Mouse (Mus musculus) embryonic facial prominence, embryonic 15.5 days (tissue): ENCODE measurements around the gene Zeb2. TPM values are rescaled to one million over a fixed set of nuclear protein-coding genes. Genes with fewer than 3 reads are reported as not detected.

ENCODE experiments used
- ATAC-seq: fragments of 200-750 bp; cut with Nextera tagmentation; 2 replicates; pipeline ENCODE4 v1.8.0; 2017; ENCODE audit warnings: low read depth, moderate TSS enrichment; ENCODE audit not compliant: insufficient number of reproducible peaks, low FRiP score, low TSS enrichment
- H3K27ac ChIP-seq: fragments of 300-500 bp; sonication (generic); replicated peaks from 2 replicates; pipeline ENCODE4 v1.5.1; 2015; ENCODE audit warnings: mild to moderate bottlenecking, inconsistent platforms
- H3K27me3 ChIP-seq: fragments of 300-500 bp; sonication (generic); 2 replicates; pipeline ENCODE4 v1.6.1; 2015; ENCODE audit warnings: inconsistent platforms
- H3K36me3 ChIP-seq: fragments of 300-500 bp; sonication (generic); 2 replicates; pipeline ENCODE4 v1.6.1; 2015; ENCODE audit warnings: mild to moderate bottlenecking, inconsistent platforms
- H3K4me1 ChIP-seq: fragments of 300-500 bp; sonication (generic); 2 replicates; pipeline ENCODE4 v1.6.1; 2015; ENCODE audit warnings: inconsistent platforms
- H3K4me2 ChIP-seq: fragments of 300-500 bp; sonication (generic); replicated peaks from 2 replicates; pipeline ENCODE4 v1.6.1; 2015; ENCODE audit warnings: mild to moderate bottlenecking, inconsistent platforms
- H3K4me3 ChIP-seq: fragments of 300-500 bp; sonication (generic); replicated peaks from 2 replicates; pipeline ENCODE4 v1.5.1; 2015; ENCODE audit warnings: mild to moderate bottlenecking, inconsistent platforms
- H3K9ac ChIP-seq: fragments of 300-500 bp; sonication (generic); 2 replicates; pipeline ENCODE4 v1.6.1; 2015; ENCODE audit warnings: inconsistent platforms
- H3K9me3 ChIP-seq: fragments of 300-500 bp; sonication (generic); replicated peaks from 2 replicates; pipeline ENCODE4 v1.6.1; 2016; ENCODE audit warnings: inconsistent platforms
- WGBS: fragments of 180-500 bp; shearing (Covaris S2); methylation state at CpG from one replicate; pipeline ENCODE4 v1.1.7; 2015; 5-methylcytosine and 5-hydroxymethylcytosine counted together
- polyA plus RNA-seq: library from polyadenylated mRNA; unstranded; fragments of >200 nt; fragmentation: Nextera tagmentation; extraction: Ambion mirVana; gene quantifications from 2 replicates; pipeline ENCODE4 v1.2.1, GENCODE M21; 2015

Zeb2 gene
- polyA plus RNA-seq, 1 experiment from 2014 or later = 69.8 TPM

DNA sequence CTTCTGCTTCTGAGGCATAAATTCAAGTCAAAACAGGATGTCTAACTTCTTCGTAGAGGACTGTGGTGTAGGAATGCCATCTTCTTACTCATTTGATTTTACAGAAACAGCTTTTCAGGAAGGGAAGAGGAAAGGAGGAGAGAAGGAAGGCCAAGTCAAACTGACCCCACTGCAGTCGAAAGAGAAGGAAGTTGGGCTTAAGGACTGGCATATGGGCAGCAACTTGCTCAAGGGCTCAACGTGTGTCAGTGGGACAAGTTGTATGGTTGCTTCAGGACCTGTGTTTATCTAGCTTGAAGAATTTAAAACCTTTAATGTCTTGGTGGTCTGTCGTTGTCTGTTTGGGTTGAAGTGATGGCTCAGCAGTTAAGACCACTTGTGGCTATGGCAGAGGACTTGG, 67.3 kb downstream of the Zeb2 start:
- peaks cover 25% of the 10 kb centered on the region for H3K4me1 ChIP-seq
- WGBS = 66% methylated on average over 4 of the region's 4 CpGs
- no peaks in the 10 kb centered on the region for H3K27me3 ChIP-seq
- no peak overlapping the region for H3K27ac ChIP-seq
- H3K36me3 ChIP-seq = no peaks in the 10 kb centered on the region
- H3K9me3 ChIP-seq = no peaks in the 10 kb centered on the region
- H3K9ac ChIP-seq = no peak overlapping the region
- H3K4me2 ChIP-seq = no peak overlapping the region
- no peak for ATAC-seq
- no peak overlapping the region for H3K4me3 ChIP-seq

DNA sequence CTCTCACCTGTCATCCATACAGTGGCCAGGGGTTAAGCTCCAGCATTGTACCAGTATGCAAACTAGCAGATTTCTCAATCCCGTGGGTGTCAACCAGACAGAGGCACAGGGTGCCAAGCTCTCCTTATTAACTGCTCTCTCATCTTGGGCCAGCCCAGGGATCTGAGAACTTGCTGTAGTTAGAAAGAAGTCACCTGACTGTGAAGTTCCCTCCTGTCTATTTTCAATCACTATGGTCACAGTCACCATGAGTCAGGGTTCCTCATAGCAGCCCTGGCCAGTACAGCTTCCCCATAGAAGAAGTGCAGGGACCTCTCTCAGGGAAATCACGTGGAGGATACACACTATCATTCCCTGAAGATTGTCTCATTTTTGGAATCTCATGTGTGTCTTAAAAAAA, 67.9 kb downstream of the Zeb2 start:
- 69% methylated on average over 2 of the region's 2 CpGs for WGBS
- no peaks in the 10 kb centered on the region for H3K27me3 ChIP-seq
- no peak for ATAC-seq
- H3K4me3 ChIP-seq = no peak overlapping the region
- H3K4me2 ChIP-seq = no peak overlapping the region
- peaks cover 26% of the 10 kb centered on the region for H3K4me1 ChIP-seq
- H3K9ac ChIP-seq = no peak overlapping the region
- no peaks in the 10 kb centered on the region for H3K9me3 ChIP-seq
- no peaks in the 10 kb centered on the region for H3K36me3 ChIP-seq
- H3K27ac ChIP-seq = no peak overlapping the region; the same call in 1 of the 2 replicates

DNA sequence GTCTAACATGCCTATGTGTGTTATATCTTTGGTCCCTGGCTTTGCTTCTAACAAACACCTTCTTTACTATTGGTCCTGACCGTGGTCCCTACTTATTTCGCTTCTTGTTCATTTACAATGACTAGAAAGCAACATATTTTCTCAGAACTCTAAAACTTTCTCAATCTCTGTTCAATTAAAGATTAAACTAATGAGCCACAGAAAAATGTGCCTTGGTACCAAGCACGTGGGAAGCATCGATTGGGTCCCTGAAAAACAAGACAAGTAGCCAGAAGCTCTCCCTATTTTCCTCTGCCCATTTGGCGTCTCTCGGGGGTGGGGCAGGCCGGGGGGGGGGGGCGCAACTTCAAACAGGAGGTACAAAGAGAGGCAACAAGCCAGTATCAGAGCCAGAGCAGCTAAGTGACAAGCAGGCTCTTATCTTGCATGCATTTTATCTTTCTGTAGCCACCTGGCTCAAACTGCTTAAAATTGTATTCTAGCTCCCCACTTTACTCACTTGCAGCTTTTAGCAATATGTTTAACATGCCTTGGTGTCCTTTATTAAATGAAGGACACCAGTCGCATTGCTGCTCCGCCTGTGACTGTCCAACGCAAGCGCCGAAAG, 76.4 kb downstream of the Zeb2 start:
- Histone ChIP-seq H3K36me3 (no peaks in the 10 kb centered on the region), H3K9ac (no peak overlapping the region), H3K4me3 (no peak overlapping the region), H3K27ac (no peak overlapping the region), H3K4me1 (peaks cover 24% of the 10 kb centered on the region), H3K4me2 (no peak overlapping the region), H3K27me3 (no peaks in the 10 kb centered on the region), H3K9me3 (no peaks in the 10 kb centered on the region)
- WGBS = 73% methylated on average over 13 of the region's 13 CpGs
- ATAC-seq = no peak

DNA sequence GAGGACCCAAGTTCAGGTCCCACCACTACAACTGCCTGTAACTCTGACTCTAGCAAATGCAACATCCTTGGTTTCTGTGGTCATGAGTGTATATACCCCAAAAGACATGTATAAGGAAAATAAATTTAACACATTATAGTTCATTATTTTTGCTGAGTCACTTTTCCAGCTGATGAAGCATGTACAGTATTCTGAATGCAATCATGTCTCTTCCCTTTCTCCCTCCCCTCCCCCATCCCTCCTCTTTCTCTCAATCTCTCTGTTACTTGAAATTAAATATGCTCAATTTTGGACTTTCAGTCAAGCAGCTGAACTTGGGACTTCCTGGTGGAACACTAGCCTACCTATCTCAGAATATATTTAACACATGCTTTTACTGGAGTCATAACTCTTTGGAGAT, 77.7 kb downstream of the Zeb2 start:
- H3K4me1 ChIP-seq = peaks cover 18% of the 10 kb centered on the region
- H3K27me3 ChIP-seq = no peaks in the 10 kb centered on the region
- H3K9me3 ChIP-seq = no peaks in the 10 kb centered on the region
- no peak for ATAC-seq
- no peak overlapping the region for H3K4me2 ChIP-seq
- no peak overlapping the region for H3K27ac ChIP-seq
- H3K4me3 ChIP-seq = no peak overlapping the region
- H3K9ac ChIP-seq = no peak overlapping the region
- H3K36me3 ChIP-seq = no peaks in the 10 kb centered on the region

DNA sequence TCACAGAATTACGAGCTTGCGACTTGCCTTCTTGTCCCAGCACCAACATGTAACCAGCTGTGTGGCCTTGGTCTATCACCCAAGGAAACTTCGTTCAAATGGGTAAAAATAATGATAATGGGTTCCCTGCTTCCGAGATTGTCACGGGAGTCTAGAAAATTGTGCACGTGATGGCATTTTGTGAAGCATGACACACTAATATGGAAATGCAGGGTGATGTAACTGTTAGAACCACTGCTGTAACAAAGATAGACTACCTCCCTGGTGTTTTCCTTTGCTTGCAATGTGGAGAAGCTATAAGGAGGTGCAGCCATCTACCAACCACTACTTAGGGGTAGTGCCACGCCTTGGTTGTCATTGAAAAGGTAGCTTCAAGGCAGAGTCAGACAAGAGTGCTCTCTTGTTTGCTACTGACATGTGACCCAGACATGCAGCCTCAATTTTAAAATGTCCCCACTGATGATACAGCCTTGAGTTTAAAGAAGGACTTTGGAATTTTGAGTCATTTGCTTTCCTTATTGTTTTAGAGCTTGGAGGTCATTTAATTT, 89.0 kb downstream of the Zeb2 start:
- Histone ChIP-seq H3K27me3 (no peaks in the 10 kb centered on the region), H3K4me2 (no peak overlapping the region)
- WGBS = 84% methylated on average over 7 of the region's 7 CpGs

DNA sequence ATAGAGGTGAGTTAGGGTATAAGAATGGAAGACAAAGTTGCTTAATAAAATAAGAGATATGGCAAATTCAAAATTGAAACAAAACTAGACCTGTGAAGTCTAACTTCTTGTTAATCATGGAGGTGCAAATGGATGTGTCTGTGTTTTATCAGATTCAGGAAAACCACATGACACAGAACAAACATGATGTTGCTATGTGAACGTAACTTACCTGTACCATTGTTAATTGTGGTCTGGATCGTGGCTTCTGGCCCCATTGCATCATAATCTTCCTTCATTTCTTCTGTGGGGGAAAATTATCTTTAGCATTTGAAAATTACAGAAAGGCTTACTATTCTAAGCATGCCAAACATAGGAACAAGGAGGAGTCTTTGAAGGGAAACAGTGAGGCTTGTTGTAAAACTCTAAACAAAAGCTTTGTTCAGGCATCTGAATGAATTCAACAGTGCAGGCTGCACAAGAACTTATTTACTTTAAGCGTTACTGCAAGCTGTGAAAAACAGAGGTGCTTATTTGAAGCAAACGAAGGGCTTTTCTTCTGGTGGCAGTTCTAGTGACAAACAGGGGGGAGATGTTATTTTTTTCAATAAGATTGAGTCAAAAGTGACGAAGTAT, 99.9 kb downstream of the Zeb2 start:
- H3K9ac ChIP-seq = no peak overlapping the region
- H3K9me3 ChIP-seq = no peaks in the 10 kb centered on the region
- H3K27me3 ChIP-seq = no peaks in the 10 kb centered on the region
- peaks cover 12% of the 10 kb centered on the region for H3K36me3 ChIP-seq
- no peak overlapping the region for H3K4me2 ChIP-seq
- WGBS = 72% methylated on average over 5 of the region's 5 CpGs
- 0 out of 2 replicates have a peak, but pooled peaks cover 3% of the 10 kb centered on the region for H3K4me1 ChIP-seq
- ATAC-seq = no peak
- no peak overlapping the region for H3K27ac ChIP-seq
- H3K4me3 ChIP-seq = no peak overlapping the region

More for the DNA sequence above, 89.0 kb downstream of the Zeb2 start:
- no peaks in the 10 kb centered on the region for H3K9me3 ChIP-seq
- H3K4me1 ChIP-seq = peaks cover 17% of the 10 kb centered on the region; the same call in 1 of the 2 replicates
- ATAC-seq = no peak
- H3K27ac ChIP-seq = no peak overlapping the region
- H3K36me3 ChIP-seq = no peaks in the 10 kb centered on the region
- H3K9ac ChIP-seq = no peak overlapping the region
- H3K4me3 ChIP-seq = no peak overlapping the region

DNA sequence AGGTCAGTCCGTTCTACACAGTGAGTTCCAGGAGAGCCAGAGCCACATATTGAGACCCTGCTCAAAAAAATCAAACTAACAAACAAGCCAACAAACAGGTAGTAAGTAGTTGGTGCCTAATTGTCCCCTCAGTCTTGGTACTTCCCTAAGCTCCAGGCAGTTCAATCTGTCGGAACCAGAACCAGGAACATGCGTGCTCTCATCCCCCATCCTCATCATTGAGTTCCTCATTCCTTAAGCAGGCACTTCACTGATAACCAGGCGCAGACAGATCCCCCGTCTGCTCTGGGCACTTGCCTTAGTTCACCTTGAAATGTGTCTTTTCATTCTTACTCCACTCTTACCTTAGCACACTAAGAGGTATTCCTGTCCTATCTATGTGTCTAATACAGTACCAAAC, 103.9 kb downstream of the Zeb2 start:
- Histone ChIP-seq H3K4me3 (no peak overlapping the region), H3K27ac (no peak overlapping the region), H3K4me2 (no peak overlapping the region), H3K9me3 (no peaks in the 10 kb centered on the region), H3K36me3 (peaks cover 12% of the 10 kb centered on the region), H3K9ac (no peak overlapping the region), H3K27me3 (no peaks in the 10 kb centered on the region), H3K4me1 (no peaks in the 10 kb centered on the region)
- ATAC-seq = no peak
- 84% methylated on average over 5 of the region's 5 CpGs for WGBS

DNA sequence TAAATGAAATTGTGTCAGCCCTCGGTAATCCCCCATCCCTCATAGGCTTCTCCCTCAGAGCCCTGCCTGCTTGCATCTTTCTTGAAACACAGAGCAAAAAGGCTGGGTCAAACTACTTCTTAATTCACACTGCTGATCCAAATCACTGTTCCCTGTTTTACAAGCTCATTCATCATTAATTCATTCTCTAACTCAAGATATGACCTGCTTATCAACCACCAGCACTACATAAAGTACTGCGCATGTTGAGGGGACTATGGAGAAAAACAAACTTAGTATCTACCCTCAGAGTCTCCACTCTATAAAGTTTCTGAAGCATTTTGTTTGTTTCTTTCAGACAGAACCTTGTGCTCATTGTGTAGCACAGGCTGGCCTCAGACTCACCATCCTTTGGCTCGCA, 104.5 kb downstream of the Zeb2 start:
- H3K36me3 ChIP-seq = peaks cover 12% of the 10 kb centered on the region
- no peaks in the 10 kb centered on the region for H3K27me3 ChIP-seq
- no peak overlapping the region for H3K27ac ChIP-seq
- H3K4me2 ChIP-seq = no peak overlapping the region
- no peaks in the 10 kb centered on the region for H3K4me1 ChIP-seq
- no peaks in the 10 kb centered on the region for H3K9me3 ChIP-seq
- H3K9ac ChIP-seq = no peak overlapping the region
- 93% methylated on average over 3 of the region's 3 CpGs for WGBS
- no peak for ATAC-seq
- H3K4me3 ChIP-seq = no peak overlapping the region

DNA sequence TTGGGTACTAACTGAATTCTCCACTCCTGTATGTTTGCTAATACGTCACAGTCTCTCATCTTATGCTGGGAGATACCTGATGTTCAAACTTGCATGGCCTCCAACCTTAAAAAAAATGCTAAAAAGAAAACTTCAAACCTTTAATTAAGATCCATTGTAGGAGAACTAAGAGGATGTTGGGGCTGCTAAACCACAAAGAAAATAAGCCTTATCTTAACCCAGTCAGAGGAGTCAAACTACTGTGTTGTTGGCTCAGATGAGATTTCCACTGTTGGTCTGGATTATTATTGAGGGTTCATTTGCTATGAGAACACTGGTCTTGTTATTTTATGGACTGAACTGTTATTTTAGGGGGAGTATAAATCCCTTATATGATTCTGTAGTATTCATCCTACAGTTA, 106.5 kb downstream of the Zeb2 start:
- H3K27ac ChIP-seq = no peak overlapping the region
- H3K27me3 ChIP-seq = no peaks in the 10 kb centered on the region
- WGBS = 93% methylated on average over 1 of the region's 1 CpGs
- no peak overlapping the region for H3K4me2 ChIP-seq
- ATAC-seq = no peak
- H3K36me3 ChIP-seq = peaks cover 12% of the 10 kb centered on the region
- no peaks in the 10 kb centered on the region for H3K9me3 ChIP-seq
- no peaks in the 10 kb centered on the region for H3K4me1 ChIP-seq
- H3K9ac ChIP-seq = no peak overlapping the region
- no peak overlapping the region for H3K4me3 ChIP-seq

DNA sequence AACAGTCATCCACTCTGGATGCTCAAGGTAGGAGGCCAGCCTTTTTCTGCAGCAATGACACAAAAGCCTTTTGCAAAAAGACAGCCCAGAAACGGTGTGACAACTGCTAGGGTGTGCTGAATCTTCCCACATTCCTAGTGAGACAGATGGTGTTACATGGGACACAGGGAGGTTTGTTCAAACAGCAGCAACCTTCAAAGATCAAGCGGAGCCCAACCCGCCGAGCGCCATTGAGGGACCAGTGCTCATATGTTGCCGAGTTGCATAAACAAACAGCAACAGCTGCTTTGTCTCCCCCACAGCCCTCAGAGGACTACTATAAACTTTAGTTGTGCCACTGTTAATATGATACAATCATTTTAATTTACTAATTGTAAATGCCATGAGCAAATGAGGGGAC, 117.3 kb downstream of the Zeb2 start:
- H3K4me1 ChIP-seq = no peaks in the 10 kb centered on the region
- no peak overlapping the region for H3K27ac ChIP-seq
- ATAC-seq = no peak
- peaks cover 31% of the 10 kb centered on the region for H3K36me3 ChIP-seq
- H3K27me3 ChIP-seq = no peaks in the 10 kb centered on the region
- no peak overlapping the region for H3K4me3 ChIP-seq
- H3K9ac ChIP-seq = no peak overlapping the region
- H3K9me3 ChIP-seq = no peaks in the 10 kb centered on the region
- H3K4me2 ChIP-seq = no peak overlapping the region
- 56% methylated on average over 6 of the region's 6 CpGs for WGBS

DNA sequence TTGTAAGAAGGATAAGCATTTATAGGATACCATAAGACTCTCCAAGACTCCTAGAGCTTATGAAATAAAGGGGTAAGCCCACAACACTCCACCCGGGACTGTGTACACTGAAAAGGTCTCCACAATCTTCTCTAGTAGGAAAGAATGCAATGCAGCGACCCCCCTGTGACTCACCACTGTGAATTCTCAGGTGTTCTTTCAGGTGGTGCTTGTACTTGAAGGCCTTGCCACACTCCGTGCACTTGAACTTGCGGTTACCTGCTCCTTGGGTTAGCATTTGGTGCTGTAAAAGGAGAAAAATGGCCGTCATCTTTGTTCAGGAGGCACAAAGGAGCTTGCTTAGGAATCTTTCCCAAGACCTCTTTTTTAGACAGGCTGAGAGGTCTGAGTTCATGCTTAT, 118.5 kb downstream of the Zeb2 start:
- Histone ChIP-seq H3K9me3 (no peaks in the 10 kb centered on the region), H3K27ac (no peak overlapping the region), H3K4me3 (no peak overlapping the region), H3K4me2 (no peak overlapping the region), H3K9ac (no peak overlapping the region), H3K27me3 (no peaks in the 10 kb centered on the region), H3K4me1 (no peaks in the 10 kb centered on the region), H3K36me3 (peaks cover 36% of the 10 kb centered on the region)
- 87% methylated on average over 5 of the region's 5 CpGs for WGBS
- ATAC-seq = no peak

DNA sequence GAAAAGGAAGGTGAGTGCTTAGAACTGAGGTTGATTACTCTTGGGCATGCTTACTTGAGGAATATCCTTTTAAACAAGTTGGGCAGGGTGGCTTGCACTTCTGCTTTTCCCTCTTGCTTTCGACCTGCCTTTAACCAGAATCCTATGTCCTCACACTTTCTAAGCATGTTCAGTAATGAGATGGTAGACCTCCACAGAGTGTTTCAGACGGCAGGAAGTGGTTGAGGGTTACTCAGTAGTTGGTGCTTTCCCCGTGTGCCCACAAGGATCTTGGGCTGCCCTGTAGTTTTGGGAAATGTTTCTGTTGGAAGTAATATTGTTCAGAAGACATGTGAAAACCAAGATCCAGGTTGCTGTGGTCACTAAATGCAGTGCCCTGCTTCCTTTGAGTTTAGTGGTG, 135.5 kb downstream of the Zeb2 start:
- no peaks in the 10 kb centered on the region for H3K36me3 ChIP-seq
- no peak overlapping the region for H3K9ac ChIP-seq
- no peak overlapping the region for H3K4me2 ChIP-seq
- WGBS = 78% methylated on average over 3 of the region's 3 CpGs
- ATAC-seq = no peak
- no peaks in the 10 kb centered on the region for H3K27me3 ChIP-seq
- H3K27ac ChIP-seq = no peak overlapping the region
- peaks cover 12% of the 10 kb centered on the region for H3K4me1 ChIP-seq
- no peak overlapping the region for H3K4me3 ChIP-seq
- H3K9me3 ChIP-seq = no peaks in the 10 kb centered on the region
